Mouse (Mus musculus): ENCODE measurements around the gene C130032M10Rik. TPM values are rescaled to one million over a fixed set of nuclear protein-coding genes. Genes with fewer than 3 reads are reported as not detected.

Gene C130032M10Rik
- polyA plus RNA-seq, 1 experiment from 2014 or later = 0.33 TPM

- H3K9ac ChIP-seq (replicated peaks; ENCODE audit: low read depth) = no peak overlapping the region
- H3K4me3 ChIP-seq (ENCODE audit: low read depth, low read length) = no peak overlapping the region
- H3K36me3 ChIP-seq (ENCODE audit: insufficient read depth, low read length) = no peaks in the 10 kb centered on the region
- H3K27ac ChIP-seq (ENCODE audit: low read length) = no peak overlapping the region
- H3K9me3 ChIP-seq (ENCODE audit: low read length) = no peaks in the 10 kb centered on the region
- DNase-seq (ENCODE audit: low spot score) (no peak), ATAC-seq (no peak)
- no peak for TF ChIP-seq CTCF (IDR thresholded peaks at IDR 0.05)
- TF ChIP-seq EP300 (IDR thresholded peaks at IDR 0.05) = no peak
- H3K4me2 ChIP-seq (replicated peaks; ENCODE audit: low read depth, low read length) = no peak overlapping the region
- H3K27me3 ChIP-seq (replicated peaks; ENCODE audit: insufficient read depth, low read length) = no peaks in the 10 kb centered on the region
- no peaks in the 10 kb centered on the region for H3K4me1 ChIP-seq (ENCODE audit: insufficient read depth, low read depth, low read length)
- 90% methylated on average over 7 of the region's 7 CpGs for WGBS
Measured at GRCm38 (mm10) chr9:114501111-114501510, 14.4 kb upstream of the C130032M10Rik start.

- no peak for TF ChIP-seq CTCF (IDR thresholded peaks at IDR 0.05)
- Histone ChIP-seq H3K9ac (replicated peaks; ENCODE audit: low read depth) (no peak overlapping the region), H3K4me1 (ENCODE audit: insufficient read depth, low read depth, low read length) (no peaks in the 10 kb centered on the region), H3K36me3 (ENCODE audit: insufficient read depth, low read length) (no peaks in the 10 kb centered on the region), H3K9me3 (ENCODE audit: low read length) (no peaks in the 10 kb centered on the region), H3K27ac (ENCODE audit: low read length) (no peak overlapping the region), H3K4me3 (ENCODE audit: low read depth, low read length) (no peak overlapping the region), H3K4me2 (replicated peaks; ENCODE audit: low read depth, low read length) (no peak overlapping the region), H3K27me3 (replicated peaks; ENCODE audit: insufficient read depth, low read length) (no peaks in the 10 kb centered on the region)
- WGBS = 89% methylated on average over 11 of the region's 11 CpGs
- no peak for ATAC-seq
- DNase-seq (ENCODE audit: low spot score) = no peak
Measured at GRCm38 (mm10) chr9:114501913-114502312, 13.6 kb upstream of the C130032M10Rik start.

DNA sequence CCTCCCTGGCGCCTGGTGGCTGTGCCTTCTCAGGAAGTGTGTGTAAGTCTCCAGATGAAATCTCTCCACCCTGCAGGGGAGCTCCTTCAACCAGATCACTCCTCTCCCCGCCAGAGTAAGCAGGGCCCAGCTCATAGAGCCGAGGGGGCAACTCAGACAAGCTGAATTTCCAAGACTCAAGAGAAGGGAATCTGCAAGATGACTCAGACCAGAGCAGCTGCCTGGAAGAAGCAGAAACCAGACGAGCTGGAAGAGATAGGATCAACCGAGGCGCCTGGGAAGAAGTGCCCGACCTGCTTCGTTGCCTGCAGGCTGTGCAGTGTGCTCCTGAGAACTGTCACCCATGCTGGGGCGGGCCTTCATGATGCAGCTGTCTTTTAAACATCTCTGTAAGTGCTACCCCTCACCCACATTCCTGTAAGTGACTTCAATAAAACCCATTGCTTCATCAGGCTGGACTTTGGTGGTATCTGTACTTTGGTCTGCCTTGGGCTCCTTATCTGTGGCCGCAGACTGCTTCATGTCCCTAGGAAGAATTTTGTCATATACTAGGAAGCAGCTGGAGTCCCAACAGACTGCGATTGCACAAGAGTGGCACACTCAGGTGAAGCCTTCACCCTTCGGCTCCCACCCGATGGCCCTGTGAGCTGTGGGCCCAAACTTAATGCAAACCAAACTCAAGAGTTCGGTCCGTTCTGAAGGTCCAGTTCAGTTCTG, 12.6 kb upstream of the C130032M10Rik start:
- no peak overlapping the region for H3K4me2 ChIP-seq (replicated peaks; ENCODE audit: low read depth, low read length)
- TF ChIP-seq EP300 (IDR thresholded peaks at IDR 0.05) (no peak), CTCF (IDR thresholded peaks at IDR 0.05) (no peak)
- 56% methylated on average over 15 of the region's 15 CpGs for WGBS
- H3K4me1 ChIP-seq (ENCODE audit: insufficient read depth, low read depth, low read length) = no peaks in the 10 kb centered on the region
- no peaks in the 10 kb centered on the region for H3K36me3 ChIP-seq (ENCODE audit: insufficient read depth, low read length)
- H3K27ac ChIP-seq (ENCODE audit: low read length) = no peak overlapping the region
- no peaks in the 10 kb centered on the region for H3K9me3 ChIP-seq (ENCODE audit: low read length)
- no peak for DNase-seq (ENCODE audit: low spot score)
- no peak overlapping the region for H3K9ac ChIP-seq (replicated peaks; ENCODE audit: low read depth)
- H3K4me3 ChIP-seq (ENCODE audit: low read depth, low read length) = no peak overlapping the region
- no peak for ATAC-seq
- no peaks in the 10 kb centered on the region for H3K27me3 ChIP-seq (replicated peaks; ENCODE audit: insufficient read depth, low read length)

- Histone ChIP-seq H3K27ac (ENCODE audit: low read length) (no peak within 1 kb of the TSS), H3K27me3 (replicated peaks; ENCODE audit: insufficient read depth, low read length) (no peaks in the 10 kb centered on the region), H3K36me3 (ENCODE audit: insufficient read depth, low read length) (no peaks in the 10 kb centered on the region), H3K4me2 (replicated peaks; ENCODE audit: low read depth, low read length) (no peak within 1 kb of the TSS), H3K4me3 (ENCODE audit: low read depth, low read length) (no peak within 1 kb of the TSS), H3K4me1 (ENCODE audit: insufficient read depth, low read depth, low read length) (no peaks in the 10 kb centered on the region), H3K9me3 (ENCODE audit: low read length) (no peaks in the 10 kb centered on the region), H3K9ac (replicated peaks; ENCODE audit: low read depth) (no peak within 1 kb of the TSS)
- DNase-seq (ENCODE audit: low spot score) (no peak), ATAC-seq (no peak)
- 87% methylated on average over 9 of the region's 9 CpGs for WGBS
- no peak for TF ChIP-seq EP300 (IDR thresholded peaks at IDR 0.05)
- TF ChIP-seq CTCF (IDR thresholded peaks at IDR 0.05) = no peak
Measured at GRCm38 (mm10) chr9:114504816-114505215, 10.7 kb upstream of the C130032M10Rik start, which contains the start of gene Ccr4. Gene Ccr4, minus strand, starts transcription at chr9:114504916.

DNA sequence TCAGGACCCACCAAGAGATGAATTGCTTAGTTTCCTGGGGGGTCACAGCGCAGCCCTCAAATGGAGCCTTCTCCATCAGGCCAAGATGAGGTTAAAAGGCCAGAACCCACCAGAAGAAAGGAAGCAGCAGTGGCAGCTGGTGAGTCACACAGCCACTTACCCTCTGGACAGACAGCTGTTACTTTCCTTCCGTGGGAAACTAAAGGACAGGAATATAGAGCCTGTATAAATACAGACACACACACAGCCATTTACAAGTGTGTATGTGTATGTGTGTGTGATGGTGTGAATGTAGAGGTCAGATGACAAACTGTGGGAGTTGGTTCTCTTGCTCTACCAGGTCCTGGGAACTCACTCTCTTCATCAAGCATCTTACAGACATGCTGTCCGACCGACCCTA, 8.9 kb upstream of the C130032M10Rik start:
- no peak for TF ChIP-seq CTCF (IDR thresholded peaks at IDR 0.05)
- TF ChIP-seq EP300 (IDR thresholded peaks at IDR 0.05) = no peak
- Histone ChIP-seq H3K27me3 (replicated peaks; ENCODE audit: insufficient read depth, low read length) (no peaks in the 10 kb centered on the region), H3K4me3 (ENCODE audit: low read depth, low read length) (no peak overlapping the region), H3K9ac (replicated peaks; ENCODE audit: low read depth) (no peak overlapping the region), H3K9me3 (ENCODE audit: low read length) (no peaks in the 10 kb centered on the region), H3K4me1 (ENCODE audit: insufficient read depth, low read depth, low read length) (no peaks in the 10 kb centered on the region), H3K27ac (ENCODE audit: low read length) (no peak overlapping the region), H3K36me3 (ENCODE audit: insufficient read depth, low read length) (no peaks in the 10 kb centered on the region), H3K4me2 (replicated peaks; ENCODE audit: low read depth, low read length) (no peak overlapping the region)
- 54% methylated on average over 4 of the region's 4 CpGs for WGBS
- DNase-seq (ENCODE audit: low spot score) (no peak), ATAC-seq (peak; percentile 57)

- H3K4me1 ChIP-seq (ENCODE audit: insufficient read depth, low read depth, low read length) = no peaks in the 10 kb centered on the region
- H3K4me3 ChIP-seq (ENCODE audit: low read depth, low read length) = no peak overlapping the region
- 83% methylated on average over 9 of the region's 9 CpGs for WGBS
- ATAC-seq = no peak
- no peaks in the 10 kb centered on the region for H3K27me3 ChIP-seq (replicated peaks; ENCODE audit: insufficient read depth, low read length)
- DNase-seq (ENCODE audit: low spot score) = no peak
- no peaks in the 10 kb centered on the region for H3K36me3 ChIP-seq (ENCODE audit: insufficient read depth, low read length)
- H3K9ac ChIP-seq (replicated peaks; ENCODE audit: low read depth) = no peak overlapping the region
- no peak for TF ChIP-seq CTCF (IDR thresholded peaks at IDR 0.05)
- no peak overlapping the region for H3K27ac ChIP-seq (ENCODE audit: low read length)
- H3K9me3 ChIP-seq (ENCODE audit: low read length) = no peaks in the 10 kb centered on the region
- H3K4me2 ChIP-seq (replicated peaks; ENCODE audit: low read depth, low read length) = no peak overlapping the region
Measured at GRCm38 (mm10) chr9:114507421-114507820, 8.1 kb upstream of the C130032M10Rik start.
